Mouse (Mus musculus): ENCODE results near the gene Prkcq.

GRCm38 (mm10) chr2:11173521-11173920 lies 1.6 kb downstream of the Prkcq start:
- TF ChIP-seq POLR2A (IDR thresholded peaks at IDR 0.05; ENCODE audit: control insufficient read depth, extremely low read depth, insufficient read depth, low read length, poor library complexity) (no peak), CTCF (IDR thresholded peaks at IDR 0.05; ENCODE audit: borderline replicate concordance, control insufficient read depth, extremely low read depth, insufficient read depth, low read length, poor library complexity) (no peak)

Data from thymus, adult 2 months (tissue).